Mouse (Mus musculus) lung, postnatal 14 days (tissue): ENCODE measurements around the gene Gm6763.
"Not testable (repeated sequence)": the region's sequence is repeated elsewhere in the genome, so short reads cannot be mapped to it uniquely, and the experiment has no call there.

Experiments used
- DNase-seq: peaks from one replicate; pipeline ENCODE4 v3.0.0; 2021

Gene Gm6763

DNA sequence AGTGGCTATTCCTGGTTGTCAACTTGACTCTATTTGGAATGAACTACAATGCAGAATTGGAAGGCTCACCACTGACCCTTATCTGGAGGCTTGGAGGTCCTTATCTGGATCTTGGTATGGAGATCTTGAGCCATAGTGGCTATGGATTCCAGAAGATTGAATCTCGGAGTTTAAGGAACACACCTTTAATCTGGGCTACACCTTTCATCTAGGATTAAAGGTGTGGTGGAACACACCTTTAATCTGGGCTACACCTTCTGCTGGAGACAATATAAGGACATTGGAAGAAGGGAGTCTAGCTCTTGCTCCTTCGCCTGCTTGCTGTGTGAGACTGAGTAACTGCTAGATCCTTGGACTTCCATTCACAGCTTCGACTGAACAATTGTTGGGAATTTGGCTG lies at the start of gene Gm6763:
TSS of gene Gm6763 (plus strand) at position 301 of the 400 bp plus-strand sequence.
- not testable (repeated sequence) for DNase-seq

DNA sequence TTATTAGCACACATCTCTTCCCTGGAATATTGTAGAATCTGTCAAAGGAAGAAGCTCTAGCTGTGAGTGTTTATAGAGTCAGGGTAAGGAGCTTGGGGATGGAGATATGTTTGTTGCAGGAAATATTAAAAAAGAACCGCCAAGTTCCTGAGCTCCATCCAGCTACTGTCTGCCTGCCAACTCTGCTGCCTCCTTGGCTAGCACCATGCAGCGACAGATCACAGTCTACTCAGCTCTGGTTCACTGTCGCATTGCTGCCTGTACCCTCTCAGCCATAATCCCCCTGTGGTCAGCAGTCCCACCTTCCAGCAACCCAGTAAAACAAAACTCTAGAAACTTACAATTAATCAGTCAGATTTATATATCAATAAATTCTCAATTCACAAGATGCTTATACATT lies 41.3 kb upstream of the Gm6763 start:
- no peak for DNase-seq

DNA sequence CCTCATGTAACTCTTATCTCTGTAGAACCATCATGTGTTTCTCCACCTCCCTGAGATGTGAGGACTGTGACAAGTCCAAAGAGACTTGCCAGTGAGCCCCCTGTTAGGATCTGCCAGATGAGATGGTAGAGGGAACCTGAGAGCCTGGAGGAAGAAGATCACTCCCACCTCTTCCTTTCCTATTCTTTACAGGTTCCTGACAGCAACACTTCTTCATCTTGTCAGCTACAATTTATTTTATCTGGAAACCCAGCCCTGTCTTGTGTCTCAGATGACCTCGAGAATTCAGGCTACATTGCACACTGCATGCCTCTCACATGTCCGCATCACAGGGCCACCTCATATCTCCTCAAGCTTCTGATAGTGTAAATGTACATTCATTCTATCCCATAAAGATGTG lies 33.0 kb upstream of the Gm6763 start:
- DNase-seq: no peak

- DNase-seq: not testable (repeated sequence)
These were observed 8.6 kb upstream of the Gm6763 start, which contains the start of gene Gm21293 for GRCm38 (mm10) chr10:104142687-104143086. Gene Gm21293 (plus strand): TSS chr10:104142987.

DNA sequence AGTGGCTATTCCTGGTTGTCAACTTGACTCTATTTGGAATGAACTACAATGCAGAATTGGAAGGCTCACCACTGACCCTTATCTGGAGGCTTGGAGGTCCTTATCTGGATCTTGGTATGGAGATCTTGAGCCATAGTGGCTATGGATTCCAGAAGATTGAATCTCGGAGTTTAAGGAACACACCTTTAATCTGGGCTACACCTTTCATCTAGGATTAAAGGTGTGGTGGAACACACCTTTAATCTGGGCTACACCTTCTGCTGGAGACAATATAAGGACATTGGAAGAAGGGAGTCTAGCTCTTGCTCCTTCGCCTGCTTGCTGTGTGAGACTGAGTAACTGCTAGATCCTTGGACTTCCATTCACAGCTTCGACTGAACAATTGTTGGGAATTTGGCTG lies 8.4 kb downstream of the Gm6763 start, which contains the start of gene Gm8764:
TSS of gene Gm8764 (plus strand) at position 301 of the 400 bp plus-strand sequence.
- DNase-seq: not testable (repeated sequence)

DNA sequence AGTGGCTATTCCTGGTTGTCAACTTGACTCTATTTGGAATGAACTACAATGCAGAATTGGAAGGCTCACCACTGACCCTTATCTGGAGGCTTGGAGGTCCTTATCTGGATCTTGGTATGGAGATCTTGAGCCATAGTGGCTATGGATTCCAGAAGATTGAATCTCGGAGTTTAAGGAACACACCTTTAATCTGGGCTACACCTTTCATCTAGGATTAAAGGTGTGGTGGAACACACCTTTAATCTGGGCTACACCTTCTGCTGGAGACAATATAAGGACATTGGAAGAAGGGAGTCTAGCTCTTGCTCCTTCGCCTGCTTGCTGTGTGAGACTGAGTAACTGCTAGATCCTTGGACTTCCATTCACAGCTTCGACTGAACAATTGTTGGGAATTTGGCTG lies 16.9 kb downstream of the Gm6763 start, which contains the start of gene Gm21304:
TSS of gene Gm21304 (plus strand) at position 301 of the 400 bp plus-strand sequence.
- DNase-seq: not testable (repeated sequence)

- DNase-seq: not testable (repeated sequence)
These were observed 25.4 kb downstream of the Gm6763 start, which contains the start of gene Gm21312 for GRCm38 (mm10) chr10:104176724-104177123. Gene Gm21312 (plus strand): TSS chr10:104177024.

DNA sequence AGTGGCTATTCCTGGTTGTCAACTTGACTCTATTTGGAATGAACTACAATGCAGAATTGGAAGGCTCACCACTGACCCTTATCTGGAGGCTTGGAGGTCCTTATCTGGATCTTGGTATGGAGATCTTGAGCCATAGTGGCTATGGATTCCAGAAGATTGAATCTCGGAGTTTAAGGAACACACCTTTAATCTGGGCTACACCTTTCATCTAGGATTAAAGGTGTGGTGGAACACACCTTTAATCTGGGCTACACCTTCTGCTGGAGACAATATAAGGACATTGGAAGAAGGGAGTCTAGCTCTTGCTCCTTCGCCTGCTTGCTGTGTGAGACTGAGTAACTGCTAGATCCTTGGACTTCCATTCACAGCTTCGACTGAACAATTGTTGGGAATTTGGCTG lies 33.9 kb downstream of the Gm6763 start, which contains the start of gene Gm20765:
TSS of gene Gm20765 (plus strand) at position 301 of the 400 bp plus-strand sequence.
- not testable (repeated sequence) for DNase-seq

DNA sequence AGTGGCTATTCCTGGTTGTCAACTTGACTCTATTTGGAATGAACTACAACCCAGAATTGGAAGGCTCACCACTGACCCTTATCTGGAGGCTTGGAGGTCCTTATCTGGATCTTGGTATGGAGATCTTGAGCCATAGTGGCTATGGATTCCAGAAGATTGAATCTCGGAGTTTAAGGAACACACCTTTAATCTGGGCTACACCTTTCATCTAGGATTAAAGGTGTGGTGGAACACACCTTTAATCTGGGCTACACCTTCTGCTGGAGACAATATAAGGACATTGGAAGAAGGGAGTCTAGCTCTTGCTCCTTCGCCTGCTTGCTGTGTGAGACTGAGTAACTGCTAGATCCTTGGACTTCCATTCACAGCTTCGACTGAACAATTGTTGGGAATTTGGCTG lies 42.4 kb downstream of the Gm6763 start, which contains the start of gene Gm4340:
TSS of gene Gm4340 (plus strand) at position 301 of the 400 bp plus-strand sequence.
- not testable (repeated sequence) for DNase-seq
